Mouse (Mus musculus): ENCODE measurements around the gene Btbd9. TPM values are rescaled to one million over a fixed set of nuclear protein-coding genes. Genes with fewer than 3 reads are reported as not detected.
A peak's percentile ranks its signal among the peaks of the same experiment; 100 is the strongest.
"Not testable (repeated sequence)": the region's sequence is repeated elsewhere in the genome, so short reads cannot be mapped to it uniquely, and the experiment has no call there.

Gene Btbd9
- total RNA-seq (2021) = 10 to 100 TPM; 10.1 to 10.7 TPM
- long read RNA-seq, experiment 1, full-length matches to known transcripts = 1 of 10 reads
- long read RNA-seq, experiment 1, partial matches to known transcripts = 0 of 10 reads
- long read RNA-seq, experiment 1, other reads (novel, unspliced or antisense) = 9 of 10 reads
- long read RNA-seq, experiment 2, full-length matches to known transcripts = 2 of 8 reads
- long read RNA-seq, experiment 2, partial matches to known transcripts = 0 of 8 reads
- long read RNA-seq, experiment 2, other reads (novel, unspliced or antisense) = 6 of 8 reads

- intact Hi-C loops (cut with DNase I) = no loop called here
- DNase-seq = peak; percentile 87 to 97
Observed at GRCm38 (mm10) chr17:30575941-30576773, at the start of gene Btbd9. TSS of gene Btbd9 (minus strand) at chr17:30576488.

- intact Hi-C loops (cut with DNase I); DNase-seq: not testable (repeated sequence)
Observed at GRCm38 (mm10) chr17:30624132-30624531, 47.8 kb upstream of the Btbd9 start, which contains the start of gene Dnah8. TSS of gene Dnah8 (plus strand) at chr17:30624354.

- DNase-seq = no peak
- intact Hi-C loops (cut with DNase I) = no loop called here
Observed at GRCm38 (mm10) chr17:30623200-30623599, 46.9 kb upstream of the Btbd9 start.

GRCm38 (mm10) chr17:30621450-30621849, 45.2 kb upstream of the Btbd9 start:
- no peak for DNase-seq
- intact Hi-C loops (cut with DNase I) = no loop called here

- DNase-seq = no peak
- intact Hi-C loops (cut with DNase I) = no loop called here
Observed at GRCm38 (mm10) chr17:30620548-30620947, 44.3 kb upstream of the Btbd9 start.

GRCm38 (mm10) chr17:30619153-30619552, 42.9 kb upstream of the Btbd9 start:
- DNase-seq = no peak
- intact Hi-C loops (cut with DNase I) = no loop called here

GRCm38 (mm10) chr17:30618136-30618891, 42.0 kb upstream of the Btbd9 start:
- no peak for DNase-seq
- intact Hi-C loops (cut with DNase I) = no loop called here

GRCm38 (mm10) chr17:30616203-30616602, 39.9 kb upstream of the Btbd9 start:
- no peak for DNase-seq
- intact Hi-C loops (cut with DNase I) = no loop called here

GRCm38 (mm10) chr17:30613350-30613749, 37.1 kb upstream of the Btbd9 start:
- intact Hi-C loops (cut with DNase I) = no loop called here
- no peak for DNase-seq

GRCm38 (mm10) chr17:30612075-30612859, 36.0 kb upstream of the Btbd9 start:
- intact Hi-C loops (cut with DNase I) = no loop called here

GRCm38 (mm10) chr17:30611221-30612074, 35.2 kb upstream of the Btbd9 start:
- intact Hi-C loops (cut with DNase I) = no loop called here

More at GRCm38 (mm10) chr17:30612075-30612859, 36.0 kb upstream of the Btbd9 start:
- peak; percentile 100 for DNase-seq

GRCm38 (mm10) chr17:30610739-30611138, 34.5 kb upstream of the Btbd9 start:
- intact Hi-C loops (cut with DNase I) = no loop called here
- no peak for DNase-seq

More at GRCm38 (mm10) chr17:30611221-30612074, 35.2 kb upstream of the Btbd9 start:
- DNase-seq = no peak

GRCm38 (mm10) chr17:30609980-30610307, 33.7 kb upstream of the Btbd9 start:
- intact Hi-C loops (cut with DNase I) = no loop called here
- no peak for DNase-seq

- no peak for DNase-seq
- intact Hi-C loops (cut with DNase I) = no loop called here
Observed at GRCm38 (mm10) chr17:30609305-30609979, 33.2 kb upstream of the Btbd9 start.

GRCm38 (mm10) chr17:30607909-30608495, 31.7 kb upstream of the Btbd9 start:
- intact Hi-C loops (cut with DNase I) = no loop called here
- DNase-seq = no peak

GRCm38 (mm10) chr17:30607330-30607729, 31.0 kb upstream of the Btbd9 start:
- DNase-seq = no peak
- intact Hi-C loops (cut with DNase I) = no loop called here

- no peak for DNase-seq
- intact Hi-C loops (cut with DNase I) = no loop called here
Observed at GRCm38 (mm10) chr17:30606634-30607081, 30.4 kb upstream of the Btbd9 start.

- intact Hi-C loops (cut with DNase I) = no loop called here
- no peak for DNase-seq
Observed at GRCm38 (mm10) chr17:30606206-30606605, 29.9 kb upstream of the Btbd9 start.
